Mouse (Mus musculus) ES-Bruce4 (cell line): ENCODE results near the gene Mme.

Experiments used
- CTCF ChIP-seq: IDR thresholded peaks from one replicate; pipeline ENCODE4 v1.8.1; 2011; ENCODE audit warnings: low read depth, low read length
- POLR2A ChIP-seq: IDR thresholded peaks from one replicate; pipeline ENCODE4 v1.8.1; 2011; ENCODE audit warnings: low read length; ENCODE audit not compliant: insufficient read depth

- TF ChIP-seq CTCF = no peak
- no peak for TF ChIP-seq POLR2A
These were observed 44.8 kb upstream of the Mme start for GRCm38 (mm10) chr3:63196565-63196964.
